Mouse (Mus musculus): Measurements from ENCODE around the gene Rnf126.

The Rnf126 gene

DNA sequence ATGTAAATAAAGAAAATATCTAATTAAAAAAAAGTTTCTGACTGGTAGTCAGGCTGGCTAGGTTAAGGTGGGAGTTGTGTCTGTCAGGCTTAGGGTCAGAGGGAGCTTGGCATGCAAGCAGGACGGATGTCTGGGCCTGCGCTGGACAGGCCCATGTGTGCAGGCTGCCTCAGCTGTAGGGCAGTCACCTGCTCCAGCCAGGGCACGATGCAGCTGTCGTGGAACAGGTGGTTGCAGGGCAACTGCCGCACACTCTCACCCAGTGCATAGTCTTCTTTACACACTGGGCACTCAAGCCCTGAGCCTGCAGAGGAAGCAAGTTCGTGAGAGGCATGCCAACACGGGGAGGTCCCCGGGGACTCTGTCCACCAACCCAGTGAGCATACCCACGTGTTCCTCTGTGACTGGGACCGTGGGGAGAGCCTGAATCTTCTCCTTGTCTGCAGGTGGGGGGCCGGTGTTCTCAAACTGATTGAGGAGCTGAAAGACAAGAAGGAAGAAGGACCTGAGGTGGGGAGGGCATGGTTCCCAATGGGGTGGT is 6.1 kb downstream of the Rnf126 start:
- ChIA-PET CTCF (interaction anchor here in 2 of 4 experiments (0.6 to 1.6 kb wide), 3 partner anchors 49 to 1194 kb away, joined by 3 to 5 read pairs (median 4); no protein-coding TSS in a partner anchor), POLR2A (interaction anchor here in 2 of 4 experiments (0.8 to 1.6 kb wide), 8 partner anchors 12 to 57 kb away, joined by 3 to 4 read pairs (median 4); no protein-coding TSS in a partner anchor)

DNA sequence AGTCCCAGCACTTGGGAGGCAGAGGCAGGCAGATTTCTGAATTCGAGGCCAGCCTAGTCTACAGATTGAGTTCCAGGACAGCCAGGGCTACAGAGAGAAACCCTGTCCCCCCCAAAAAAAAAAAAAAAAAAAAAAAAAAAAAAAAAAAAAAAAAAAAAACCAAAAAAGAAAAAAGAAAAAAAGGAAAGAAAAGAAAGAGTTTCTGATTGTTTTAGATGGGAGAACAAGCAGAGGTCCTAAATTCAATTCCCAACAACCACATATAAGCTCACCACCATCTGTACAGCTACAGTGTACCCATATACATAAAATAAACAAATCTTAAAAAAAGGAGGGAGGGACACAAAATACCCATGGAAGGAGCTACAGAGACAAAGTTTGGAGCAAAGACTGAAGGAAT is 7.1 kb downstream of the Rnf126 start:
- ChIA-PET POLR2A (interaction anchor here in 3 of 4 experiments (0.6 to 1.6 kb wide), 10 partner anchors 10 to 1203 kb away, joined by 3 to 11 read pairs (median 3); no protein-coding TSS in a partner anchor), CTCF (interaction anchor here in 3 of 4 experiments (0.6 to 1.0 kb wide), 6 partner anchors 26 to 72 kb away, joined by 3 to 17 read pairs (median 6); no protein-coding TSS in a partner anchor)

- ChIA-PET CTCF (interaction anchor here in 2 of 4 experiments (1.0 to 1.8 kb wide), 3 partner anchors 10 to 24 kb away, joined by 3 to 6 read pairs (median 4); partner anchors contain the start of gene Polrmt (in 1 of the 2)), POLR2A (interaction anchor here in 3 of 4 experiments (0.7 to 2.5 kb wide), 11 partner anchors 8 to 97 kb away, joined by 3 to 9 read pairs (median 5); partner anchors contain the start of genes Polrmt (in 2 of the 3), Ptbp1 (in 1 of the 3) and Rnf126 (in 1 of the 3))
Observed at GRCm38 (mm10) chr10:79756660-79757059, 10.1 kb downstream of the Rnf126 start.

DNA sequence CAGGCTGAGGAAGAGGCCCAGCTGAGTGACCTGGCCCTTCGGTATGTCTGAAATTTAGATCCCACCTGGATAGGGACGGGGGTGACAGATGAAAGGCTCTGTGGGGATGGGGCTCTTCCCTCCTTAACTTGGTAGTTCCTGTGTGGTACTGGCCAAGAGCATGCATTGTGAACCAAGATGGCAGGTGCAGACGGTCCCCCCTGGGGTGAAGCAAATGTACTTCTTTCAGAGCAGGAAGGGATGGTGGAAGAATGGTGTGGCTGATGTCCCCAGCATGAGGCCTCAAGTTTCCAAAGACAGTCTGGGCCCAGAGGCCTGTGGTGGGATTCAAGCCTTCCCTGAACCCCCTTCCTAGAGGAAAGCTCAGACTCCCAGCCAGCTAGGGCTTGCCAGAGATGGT is 10.9 kb downstream of the Rnf126 start:
- ChIA-PET POLR2A (interaction anchor here (0.6 to 2.5 kb wide), 21 partner anchors 8 to 411 kb away, joined by 3 to 9 read pairs (median 4); partner anchors contain the start of genes Polrmt (in 2 of the 4), Ptbp1 (in 2 of the 4) and Rnf126 (in 1 of the 4)), CTCF (interaction anchor here in 2 of 4 experiments (0.7 to 1.8 kb wide), 6 partner anchors 9 to 129 kb away, joined by 3 to 6 read pairs (median 4); partner anchors contain the start of gene Polrmt (in 1 of the 2))

- POLR2A ChIA-PET, result interaction anchor here (0.5 to 2.5 kb wide), 18 partner anchors 8 to 413 kb away, joined by 3 to 9 read pairs (median 4); partner anchors contain the start of genes Polrmt (in 3 of the 4), Rnf126 (in 2 of the 4) and Ptbp1 (in 1 of the 4)
- CTCF ChIA-PET, result interaction anchor here in 3 of 4 experiments (0.5 to 1.8 kb wide), 12 partner anchors 8 to 278 kb away, joined by 3 to 6 read pairs (median 3); partner anchors contain the start of gene Polrmt (in 1 of the 3)
Observed at GRCm38 (mm10) chr10:79754856-79755516, 11.8 kb downstream of the Rnf126 start, which contains the start of gene Fgf22. Fgf22 (plus strand) TSS chr10:79755076.

DNA sequence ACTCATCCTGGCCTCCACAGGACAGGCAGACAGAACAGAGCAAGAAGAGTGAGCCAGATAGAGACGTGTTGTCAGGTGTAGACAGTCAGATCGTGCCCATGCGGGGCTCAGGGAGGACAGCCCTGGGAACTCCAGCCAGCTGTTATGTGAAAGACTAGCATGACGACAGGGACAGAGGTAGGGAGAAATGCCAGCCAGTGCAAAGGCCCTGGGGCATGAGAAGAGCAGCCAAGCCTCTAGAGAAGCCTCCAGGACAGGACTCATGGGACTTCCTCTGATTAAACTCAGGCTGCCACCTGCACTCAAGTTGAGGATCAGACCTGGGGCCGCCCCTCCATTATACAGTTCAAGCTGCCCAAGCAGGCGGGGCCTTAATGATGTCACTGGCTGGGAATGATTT is 18.3 kb downstream of the Rnf126 start:
- CTCF ChIA-PET, result interaction anchor here in 1 of 4 experiments (1.4 to 2.4 kb wide), 2 partner anchors 10 to 32 kb away, joined by 7 to 11 read pairs; no protein-coding TSS in a partner anchor
- POLR2A ChIA-PET, result interaction anchor here in 3 of 4 experiments (0.6 to 3.4 kb wide), 12 partner anchors 8 to 209 kb away, joined by 3 to 17 read pairs (median 3); partner anchors contain the start of genes Ptbp1 (in 2 of the 3) and Bsg (in 1 of the 3)

DNA sequence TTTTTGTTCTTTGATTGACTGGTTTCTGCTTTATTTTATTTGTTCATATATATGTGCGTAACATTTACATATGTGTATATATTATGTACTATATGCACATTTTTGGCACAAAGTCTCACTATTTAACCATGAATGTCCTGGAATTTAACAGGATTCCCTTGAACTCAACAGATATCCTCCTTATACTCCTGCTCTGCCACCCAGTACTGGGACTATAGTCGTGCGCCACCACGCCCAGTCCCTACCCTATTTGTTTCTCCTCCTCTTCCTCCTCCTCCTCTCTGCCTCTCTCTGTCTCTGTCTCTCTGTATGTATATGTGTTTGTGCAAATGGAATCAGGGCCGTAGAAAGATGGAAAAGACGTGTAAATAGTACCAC is 20.0 kb downstream of the Rnf126 start:
- ChIA-PET POLR2A (interaction anchor here in 3 of 4 experiments (0.6 to 3.4 kb wide), 46 partner anchors 8 to 238 kb away, joined by 3 to 17 read pairs (median 5); partner anchors contain the start of genes Fgf22 (in 3 of the 3), Bsg (in 2 of the 3), Med16 (in 2 of the 3) and Ptbp1 (in 2 of the 3)), CTCF (interaction anchor here in 3 of 4 experiments (0.5 to 2.1 kb wide), 22 partner anchors 8 to 237 kb away, joined by 3 to 14 read pairs (median 4); partner anchors contain the start of genes Bsg (in 1 of the 3), Fgf22 (in 1 of the 3), Madcam1 (in 1 of the 3) and Tmem259 (in 1 of the 3))

- POLR2A ChIA-PET, result interaction anchor here in 3 of 4 experiments (0.6 to 3.4 kb wide), 54 partner anchors 8 to 1343 kb away, joined by 3 to 17 read pairs (median 4); partner anchors contain the start of genes Fgf22 (in 3 of the 3), Bsg (in 2 of the 3), Med16 (in 2 of the 3) and Ptbp1 (in 2 of the 3)
- CTCF ChIA-PET, result interaction anchor here (0.5 to 2.1 kb wide), 29 partner anchors 8 to 1306 kb away, joined by 3 to 18 read pairs (median 4); partner anchors contain the start of genes Bsg (in 1 of the 4), Fgf22 (in 1 of the 4), Madcam1 (in 1 of the 4) and Tmem259 (in 1 of the 4)
Observed at GRCm38 (mm10) chr10:79745898-79746773, 20.6 kb downstream of the Rnf126 start, which contains the start of gene Polrmt. Polrmt (minus strand) TSS chr10:79746581.

- ChIA-PET CTCF (interaction anchor here in 3 of 4 experiments (0.6 to 2.0 kb wide), 6 partner anchors 9 to 239 kb away, joined by 3 to 10 read pairs (median 4); partner anchors contain the start of gene Tmem259 (in 1 of the 3)), POLR2A (interaction anchor here in 2 of 4 experiments (0.6 to 3.4 kb wide), 17 partner anchors 11 to 1343 kb away, joined by 3 to 17 read pairs (median 6); partner anchors contain the start of genes Ptbp1 (in 2 of the 2), Bsg (in 1 of the 2), Cdc34 (in 1 of the 2) and Madcam1 (in 1 of the 2))
Observed at GRCm38 (mm10) chr10:79745411-79745810, 21.3 kb downstream of the Rnf126 start.

DNA sequence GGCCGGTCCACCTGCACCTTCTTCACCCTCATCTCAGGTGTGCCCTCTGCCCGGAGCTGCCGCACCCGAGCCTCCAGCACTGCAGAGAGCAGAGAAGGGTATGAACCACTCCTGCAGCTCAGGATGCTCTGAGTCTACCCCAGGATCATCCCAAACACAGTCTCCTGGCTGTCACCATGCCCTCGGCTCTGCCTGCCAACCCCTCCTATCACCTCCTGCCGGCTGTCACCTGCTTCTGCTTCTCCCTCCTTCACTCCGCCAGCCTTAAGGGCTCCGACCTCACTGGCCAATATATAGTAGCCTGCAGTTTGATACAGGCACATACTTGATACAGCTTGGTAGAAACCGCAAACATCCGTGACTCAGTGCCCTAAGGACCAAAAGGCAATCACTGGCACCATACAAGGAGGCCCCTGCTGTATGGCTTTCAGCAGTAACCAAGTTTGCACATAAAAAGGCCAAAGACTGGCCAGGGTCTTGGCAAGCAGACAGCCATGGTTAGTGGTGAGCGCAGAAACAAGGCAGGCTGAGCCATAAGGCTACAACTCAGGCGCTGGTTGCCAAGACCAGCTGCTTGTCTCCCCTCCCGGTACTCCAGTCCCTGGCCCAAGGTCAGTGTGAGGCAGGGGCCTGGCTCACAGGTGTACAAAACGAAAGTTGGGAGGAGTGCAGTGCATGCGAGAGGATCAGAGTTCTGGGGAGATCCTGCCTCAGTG is 22.9 kb downstream of the Rnf126 start:
- POLR2A ChIA-PET, result interaction anchor here in 2 of 4 experiments (0.7 to 1.6 kb wide), 11 partner anchors 8 to 165 kb away, joined by 3 to 6 read pairs (median 3); partner anchors contain the start of genes Fgf22 (in 1 of the 2), Med16 (in 1 of the 2) and Ptbp1 (in 1 of the 2)
- CTCF ChIA-PET, result interaction anchor here in 3 of 4 experiments (0.6 to 1.7 kb wide), 4 partner anchors 10 to 163 kb away, joined by 3 to 7 read pairs (median 3); no protein-coding TSS in a partner anchor

GRCm38 (mm10) chr10:79743161-79743560 is 23.6 kb downstream of the Rnf126 start:
- ChIA-PET CTCF (interaction anchor here in 3 of 4 experiments (0.6 to 1.7 kb wide), 4 partner anchors 10 to 163 kb away, joined by 3 to 7 read pairs (median 3); no protein-coding TSS in a partner anchor), POLR2A (interaction anchor here in 2 of 4 experiments (0.9 to 1.5 kb wide), 7 partner anchors 12 to 165 kb away, joined by 3 to 6 read pairs (median 3); partner anchors contain the start of genes Fgf22 (in 1 of the 2), Med16 (in 1 of the 2) and Ptbp1 (in 1 of the 2))

GRCm38 (mm10) chr10:79740863-79741262 is 25.9 kb downstream of the Rnf126 start:
- CTCF ChIA-PET, result interaction anchor here (0.5 to 3.3 kb wide), 39 partner anchors 8 to 1366 kb away, joined by 3 to 22 read pairs (median 4); partner anchors contain the start of genes Bsg (in 2 of the 4), Fgf22 (in 1 of the 4), Madcam1 (in 1 of the 4) and Mier2 (in 1 of the 4)
- POLR2A ChIA-PET, result interaction anchor here in 2 of 4 experiments (0.6 to 2.0 kb wide), 18 partner anchors 8 to 501 kb away, joined by 3 to 9 read pairs (median 4); partner anchors contain the start of genes Bsg (in 1 of the 2), Fgf22 (in 1 of the 2) and Rnf126 (in 1 of the 2)

DNA sequence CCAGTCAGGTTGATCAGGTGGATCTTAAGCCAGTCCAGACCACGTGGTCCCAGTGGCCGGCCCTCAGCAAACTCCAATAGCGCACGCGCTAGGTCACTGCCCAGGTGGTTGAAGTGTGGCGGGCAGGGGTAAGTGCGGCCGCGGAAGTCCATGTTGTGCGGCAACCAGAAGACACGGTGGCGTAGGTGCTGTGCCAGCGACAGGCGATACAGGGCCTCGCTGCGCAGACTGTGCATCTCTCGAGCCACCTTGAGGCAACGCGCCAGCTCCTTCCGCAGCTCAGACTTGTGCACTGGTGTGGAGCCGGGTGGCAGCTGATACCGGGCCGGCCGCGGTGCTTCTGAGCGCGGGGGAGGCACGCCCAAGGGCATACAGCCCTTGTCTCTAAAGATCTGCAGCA is 27.5 kb downstream of the Rnf126 start:
- POLR2A ChIA-PET, result interaction anchor here (0.5 to 2.2 kb wide), 23 partner anchors 7 to 169 kb away, joined by 3 to 9 read pairs (median 4); partner anchors contain the start of genes Bsg (in 1 of the 4), Med16 (in 1 of the 4), Polrmt (in 1 of the 4) and Ptbp1 (in 1 of the 4)
- CTCF ChIA-PET, result interaction anchor here (0.5 to 3.3 kb wide), 17 partner anchors 8 to 289 kb away, joined by 3 to 22 read pairs (median 4); partner anchors contain the start of genes Bsg (in 1 of the 4), Gm26602 (in 1 of the 4) and Polrmt (in 1 of the 4)

GRCm38 (mm10) chr10:79738259-79738658 is 28.5 kb downstream of the Rnf126 start:
- ChIA-PET POLR2A (interaction anchor here in 2 of 4 experiments (0.6 to 2.2 kb wide), 18 partner anchors 8 to 170 kb away, joined by 3 to 9 read pairs (median 3); partner anchors contain the start of genes Ptbp1 (in 2 of the 2), Bsg (in 1 of the 2), Med16 (in 1 of the 2) and Polrmt (in 1 of the 2)), CTCF (interaction anchor here in 2 of 4 experiments (0.8 to 3.3 kb wide), 16 partner anchors 9 to 290 kb away, joined by 3 to 22 read pairs (median 4); partner anchors contain the start of genes Bsg (in 1 of the 2), Madcam1 (in 1 of the 2) and Polrmt (in 1 of the 2))

All from embryonic stem cell, embryonic (primary cell).